Mouse (Mus musculus) brain, embryonic 14.5 days (tissue): ENCODE measurements at regions not wholly inside any gene's neighbourhood (a gene's known extent, or its start where the extent isn't known, plus 50 kb on each side); places are given as distances from the start of the nearest gene placed in this dataset.

ENCODE experiments used
- CTCF ChIP-seq: fragments of 200-500 bp; IDR thresholded peaks from 2 replicates; pipeline ENCODE4 v1.5.1; 2012; ENCODE audit warnings: inconsistent platforms, mild to moderate bottlenecking, moderate library complexity, borderline replicate concordance; ENCODE audit not compliant: insufficient read depth, insufficient read length; ENCODE audit errors: extremely low read depth
- POLR2A ChIP-seq: fragments of 200-500 bp; IDR thresholded peaks from 2 replicates; pipeline ENCODE4 v1.6.1; 2012; ENCODE audit warnings: mild to moderate bottlenecking, inconsistent platforms, borderline replicate concordance; ENCODE audit not compliant: poor library complexity, insufficient read depth, insufficient read length, severe bottlenecking; ENCODE audit errors: extremely low read depth

GRCm38 (mm10) chr14:109941162-109941561 is 813.8 kb downstream of the Slitrk6 start:
- TF ChIP-seq POLR2A (no peak), CTCF (no peak)
